In genomic region chr1:36567818-36568603, GRCm38 (mm10) we compare ENCODE assay signal across 13 mouse cellular contexts. TPM values are rescaled to one million over a fixed set of nuclear protein-coding genes. Genes with fewer than 3 reads are reported as not detected.
DNase-seq lines count a peak whose midpoint lies in the region; ATAC-seq and TF ChIP-seq lines count a peak whose summit lies in the region.
"Had no signal": no experiment of that assay in that cellular context is flagged by ENCODE, and none has a peak within 500 bp of the region (broad histone marks: within the 10 kb centered on the region; RNA-seq: fewer than 3 reads in every experiment).

No protein-coding gene starts in this region.

- H3K9me3 ChIP-seq in midbrain, embryonic 10.5 days (replicated peaks) = no peaks in the 10 kb centered on the region
- no peaks in the 10 kb centered on the region for H3K9me3 ChIP-seq in midbrain, embryonic 15.5 days
- no peaks in the 10 kb centered on the region for H3K9me3 ChIP-seq in intestine, embryonic 15.5 days
- H3K9me3 ChIP-seq in forebrain, embryonic 16.5 days (ENCODE audit: control insufficient read depth, low read length) = no peaks in the 10 kb centered on the region
- H3K9me3 ChIP-seq: hindbrain, embryonic 13.5 days; liver, embryonic 12.5 days had no signal

- no peaks in the 10 kb centered on the region for H3K36me3 ChIP-seq in kidney, adult 2 months (ENCODE audit: control insufficient read depth, insufficient read depth, low read length)
- no peaks in the 10 kb centered on the region for H3K36me3 ChIP-seq in midbrain, embryonic 10.5 days
- no peaks in the 10 kb centered on the region for H3K36me3 ChIP-seq in midbrain, embryonic 15.5 days (replicated peaks)
- H3K36me3 ChIP-seq in intestine, embryonic 15.5 days = no peaks in the 10 kb centered on the region
- H3K36me3 ChIP-seq in forebrain, embryonic 16.5 days (ENCODE audit: control insufficient read depth, insufficient read depth) = no peaks in the 10 kb centered on the region
- H3K36me3 ChIP-seq: hindbrain, embryonic 13.5 days; liver, embryonic 12.5 days had no signal

- H3K9ac ChIP-seq in midbrain, embryonic 15.5 days = no peak overlapping the region
- no peak overlapping the region for H3K9ac ChIP-seq in intestine, embryonic 15.5 days
- no peak overlapping the region for H3K9ac ChIP-seq in forebrain, embryonic 16.5 days (replicated peaks; ENCODE audit: low read depth, low read length)
- H3K9ac ChIP-seq: hindbrain, embryonic 13.5 days; liver, embryonic 12.5 days had no signal

- no peak for TF ChIP-seq CTCF in kidney, adult 2 months (conservative IDR thresholded peaks at IDR 0.05; ENCODE audit: insufficient read depth, insufficient read length, low read depth, low read length)

- peak overlapping the region; percentile 12; the same call in 1 of the 2 replicates for H3K27ac ChIP-seq in kidney, adult 2 months (ENCODE audit: insufficient read depth, low read depth, low read length)
- H3K27ac ChIP-seq in midbrain, embryonic 10.5 days (replicated peaks) = peak overlapping the region; percentile 69
- no peak overlapping the region for H3K27ac ChIP-seq in midbrain, embryonic 15.5 days
- peak overlapping the region; percentile 71 for H3K27ac ChIP-seq in intestine, embryonic 15.5 days
- H3K27ac ChIP-seq in forebrain, embryonic 16.5 days (ENCODE audit: low read length) = no peak overlapping the region
- H3K27ac ChIP-seq: hindbrain, embryonic 13.5 days; liver, embryonic 12.5 days had no signal

- no peak for DNase-seq in kidney, adult 2 months
- DNase-seq in kidney, adult 9 months = no peak
- DNase-seq in midbrain, embryonic 10.5 days (ENCODE audit: low spot score) = no peak
- no peak for DNase-seq in layer of hippocampus, postnatal 36 days
- DNase-seq: cerebellum, adult 8-10 months; retina, postnatal 1 day had no signal

- no peak overlapping the region for H3K4me2 ChIP-seq in midbrain, embryonic 15.5 days
- H3K4me2 ChIP-seq in intestine, embryonic 15.5 days (replicated peaks) = no peak overlapping the region; the same call in 1 of the 2 replicates
- H3K4me2 ChIP-seq in forebrain, embryonic 16.5 days (ENCODE audit: low read length) = no peak overlapping the region
- H3K4me2 ChIP-seq: hindbrain, embryonic 13.5 days; liver, embryonic 12.5 days had no signal

- no peak for TF ChIP-seq POLR2A in kidney, adult 2 months (IDR thresholded peaks at IDR 0.05; ENCODE audit: low read depth, low read length)

- 0 out of 2 replicates have a peak, but pooled peaks cover 4% of the 10 kb centered on the region for H3K4me1 ChIP-seq in kidney, adult 2 months (ENCODE audit: control insufficient read depth, insufficient read depth, low read length)
- peaks cover 57% of the 10 kb centered on the region for H3K4me1 ChIP-seq in midbrain, embryonic 10.5 days
- no peaks in the 10 kb centered on the region for H3K4me1 ChIP-seq in midbrain, embryonic 15.5 days
- H3K4me1 ChIP-seq in intestine, embryonic 15.5 days (replicated peaks) = peaks cover 41% of the 10 kb centered on the region
- no peaks in the 10 kb centered on the region; the same call in 1 of the 2 replicates for H3K4me1 ChIP-seq in forebrain, embryonic 16.5 days (replicated peaks; ENCODE audit: control insufficient read depth, insufficient read depth, low read length)

- no peak overlapping the region for H3K4me3 ChIP-seq in kidney, adult 2 months (ENCODE audit: insufficient read depth, low read depth, low read length)
- H3K4me3 ChIP-seq in midbrain, embryonic 10.5 days = no peak overlapping the region
- H3K4me3 ChIP-seq in midbrain, embryonic 15.5 days = no peak overlapping the region
- no peak overlapping the region for H3K4me3 ChIP-seq in intestine, embryonic 15.5 days (replicated peaks)
- H3K4me3 ChIP-seq in forebrain, embryonic 16.5 days (replicated peaks; ENCODE audit: low read length) = no peak overlapping the region
- H3K4me3 ChIP-seq: hindbrain, embryonic 13.5 days; liver, embryonic 12.5 days had no signal

- H3K27me3 ChIP-seq in kidney, adult 2 months (replicated peaks; ENCODE audit: control insufficient read depth, insufficient read depth, low read length) = no peaks in the 10 kb centered on the region
- H3K27me3 ChIP-seq in midbrain, embryonic 10.5 days (ENCODE audit: low read depth, poor library complexity, severe bottlenecking) = no peaks in the 10 kb centered on the region
- H3K27me3 ChIP-seq in midbrain, embryonic 15.5 days (replicated peaks) = no peaks in the 10 kb centered on the region
- H3K27me3 ChIP-seq in intestine, embryonic 15.5 days (replicated peaks) = no peaks in the 10 kb centered on the region
- no peaks in the 10 kb centered on the region for H3K27me3 ChIP-seq in forebrain, embryonic 16.5 days (replicated peaks; ENCODE audit: control insufficient read depth, insufficient read depth, low read length)

- WGBS in kidney, adult 2 months = 25% methylated on average over 21 of the region's 21 CpGs
- 45% methylated on average over 21 of the region's 21 CpGs for WGBS in midbrain, embryonic 10.5 days
- WGBS in midbrain, embryonic 15.5 days = 45% methylated on average over 21 of the region's 21 CpGs
- 44% methylated on average over 21 of the region's 21 CpGs for WGBS in intestine, embryonic 15.5 days
- WGBS in forebrain, embryonic 16.5 days = 41% methylated on average over 21 of the region's 21 CpGs

- no peak for ATAC-seq in midbrain, embryonic 15.5 days (replicated peaks)
- no peak for ATAC-seq in intestine, embryonic 15.5 days
- ATAC-seq in forebrain, embryonic 16.5 days = no peak
- ATAC-seq: liver, embryonic 12.5 days had no signal

RNA-seq across cellular contexts. Expression of gene Sema4c, which starts 9.9 kb away (rescaled TPM):
- 8.0 and 9.1 TPM in 2 replicates for polyA plus RNA-seq in kidney, adult 2 months (2012; rRNA removed)
- 20.8 and 26.3 TPM in 2 replicates for polyA plus RNA-seq in midbrain, embryonic 10.5 days (2016; fragmentation: Nextera tagmentation; extraction: Ambion mirVana)
- 34.3 and 37.4 TPM in 2 replicates for polyA plus RNA-seq in midbrain, embryonic 15.5 days (2015; fragmentation: Nextera tagmentation; extraction: Ambion mirVana)
- 10.6 and 11.6 TPM in 2 replicates for polyA plus RNA-seq in intestine, embryonic 15.5 days (2015; fragmentation: Nextera tagmentation; extraction: Ambion mirVana)
- total RNA-seq in layer of hippocampus, postnatal 36 days (2021) = 10 to 100 TPM; 11.4 to 11.6 TPM
- polyA plus RNA-seq in forebrain, embryonic 16.5 days (2015; fragmentation: Nextera tagmentation; extraction: Ambion mirVana) = 35.4 and 37.3 TPM in 2 replicates

RNA-seq across cellular contexts. Expression of gene Ankrd39, which starts 20.8 kb away (rescaled TPM):
- 16.8 and 22.6 TPM in 2 replicates for polyA plus RNA-seq in kidney, adult 2 months (2012; rRNA removed)
- 17.8 and 21.2 TPM in 2 replicates for polyA plus RNA-seq in midbrain, embryonic 10.5 days (2016; fragmentation: Nextera tagmentation; extraction: Ambion mirVana)
- 31.5 and 32.5 TPM in 2 replicates for polyA plus RNA-seq in midbrain, embryonic 15.5 days (2015; fragmentation: Nextera tagmentation; extraction: Ambion mirVana)
- polyA plus RNA-seq in intestine, embryonic 15.5 days (2015; fragmentation: Nextera tagmentation; extraction: Ambion mirVana) = 21.2 and 23.8 TPM in 2 replicates
- 10 to 100 TPM; 11.9 to 12.6 TPM for total RNA-seq in layer of hippocampus, postnatal 36 days (2021)
- polyA plus RNA-seq in forebrain, embryonic 16.5 days (2015; fragmentation: Nextera tagmentation; extraction: Ambion mirVana) = 15.4 and 24.4 TPM in 2 replicates

RNA-seq across cellular contexts. Expression of gene Gm42417, which starts 28.8 kb away (rescaled TPM):
- polyA plus RNA-seq in kidney, adult 2 months (2012; rRNA removed) = not detected in 2 replicates
- polyA plus RNA-seq in midbrain, embryonic 10.5 days (2016; fragmentation: Nextera tagmentation; extraction: Ambion mirVana) = 0.69 TPM in 1 of 2 replicates, not detected in the other
- 0.33 and 0.81 TPM in 2 replicates for polyA plus RNA-seq in midbrain, embryonic 15.5 days (2015; fragmentation: Nextera tagmentation; extraction: Ambion mirVana)
- 0.20 TPM in 1 of 2 replicates, not detected in the other for polyA plus RNA-seq in intestine, embryonic 15.5 days (2015; fragmentation: Nextera tagmentation; extraction: Ambion mirVana)
- not detected for total RNA-seq in layer of hippocampus, postnatal 36 days (2021)
- polyA plus RNA-seq in forebrain, embryonic 16.5 days (2015; fragmentation: Nextera tagmentation; extraction: Ambion mirVana) = 0.22 and 0.42 TPM in 2 replicates
- total RNA-seq: adrenal gland, postnatal 4 days; layer of hippocampus, postnatal 14 days had no signal
- polyA plus RNA-seq: hindbrain, embryonic 13.5 days had no signal

RNA-seq across cellular contexts. Expression of gene Ankrd23, which starts 31.3 kb away (rescaled TPM):
- 11.8 and 37.9 TPM in 2 replicates for polyA plus RNA-seq in kidney, adult 2 months (2012; rRNA removed)
- polyA plus RNA-seq in midbrain, embryonic 10.5 days (2016; fragmentation: Nextera tagmentation; extraction: Ambion mirVana) = 16.3 and 17.4 TPM in 2 replicates
- polyA plus RNA-seq in midbrain, embryonic 15.5 days (2015; fragmentation: Nextera tagmentation; extraction: Ambion mirVana) = 19.0 and 23.5 TPM in 2 replicates
- 12.7 and 14.7 TPM in 2 replicates for polyA plus RNA-seq in intestine, embryonic 15.5 days (2015; fragmentation: Nextera tagmentation; extraction: Ambion mirVana)
- 1 to 10 TPM; 7.9 to 8.5 TPM for total RNA-seq in layer of hippocampus, postnatal 36 days (2021)
- 9.3 and 13.2 TPM in 2 replicates for polyA plus RNA-seq in forebrain, embryonic 16.5 days (2015; fragmentation: Nextera tagmentation; extraction: Ambion mirVana)

RNA-seq across cellular contexts. Expression of gene Cnnm3, which starts 56.3 kb away (rescaled TPM):
- polyA plus RNA-seq in kidney, adult 2 months (2012; rRNA removed) = 19.8 and 29.5 TPM in 2 replicates
- 2.6 and 3.1 TPM in 2 replicates for polyA plus RNA-seq in midbrain, embryonic 10.5 days (2016; fragmentation: Nextera tagmentation; extraction: Ambion mirVana)
- polyA plus RNA-seq in midbrain, embryonic 15.5 days (2015; fragmentation: Nextera tagmentation; extraction: Ambion mirVana) = 5.2 and 5.8 TPM in 2 replicates
- polyA plus RNA-seq in intestine, embryonic 15.5 days (2015; fragmentation: Nextera tagmentation; extraction: Ambion mirVana) = 2.9 and 3.4 TPM in 2 replicates
- total RNA-seq in layer of hippocampus, postnatal 36 days (2021) = 10 to 100 TPM; 29.0 to 39.0 TPM
- 4.8 and 5.8 TPM in 2 replicates for polyA plus RNA-seq in forebrain, embryonic 16.5 days (2015; fragmentation: Nextera tagmentation; extraction: Ambion mirVana)

Comparison
In these comparisons a context has a peak if more than half of its experiments do, and no peak if none do; other contexts are left out.
1. H3K27ac ChIP-seq: peak in kidney, adult 2 months (single experiment), midbrain, embryonic 10.5 days (single experiment) and intestine, embryonic 15.5 days (single experiment); none in midbrain, embryonic 15.5 days (single experiment) and forebrain, embryonic 16.5 days (single experiment).